9 mouse cellular contexts compared by ENCODE assay signal in the genomic region with DNA sequence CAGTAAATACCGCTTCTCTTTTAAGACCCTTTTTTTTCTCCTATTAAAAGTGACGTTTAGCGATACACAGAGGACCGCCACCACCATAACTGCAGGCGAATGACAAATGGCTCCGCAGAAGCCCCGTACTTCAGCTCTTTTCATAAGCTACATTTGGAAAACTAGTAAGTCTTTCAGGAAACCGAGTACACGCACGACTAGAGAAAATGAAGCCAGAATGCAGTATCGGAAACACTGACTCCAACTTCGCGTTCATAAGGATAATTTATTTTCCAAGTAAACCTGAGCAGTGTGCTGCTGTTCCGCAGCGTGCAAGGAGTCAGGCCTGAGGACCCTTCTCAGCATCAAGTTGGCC.
A peak's percentile ranks its signal among the peaks of the same experiment; 100 is the strongest.
DNase-seq lines count a peak whose midpoint lies in the region; ATAC-seq lines count a peak whose summit lies in the region.
"Had no signal": no experiment of that assay in that cellular context is flagged by ENCODE, and none has a peak within 500 bp of the region (broad histone marks: within the 10 kb centered on the region; RNA-seq: fewer than 3 reads in every experiment).

No protein-coding gene starts in this region.

- peak overlapping the region; percentile 53 for H3K4me3 ChIP-seq in heart, embryonic 16.5 days (ENCODE audit: low read length)
- peak overlapping the region; percentile 42 for H3K4me3 ChIP-seq in hindbrain, embryonic 14.5 days (replicated peaks; ENCODE audit: low read length)
- peak overlapping the region; percentile 43 for H3K4me3 ChIP-seq in midbrain, embryonic 15.5 days

- no peak for ATAC-seq in heart, embryonic 16.5 days (replicated peaks; ENCODE audit: extremely low read depth, insufficient read depth, low FRiP score)
- ATAC-seq in hindbrain, embryonic 14.5 days (ENCODE audit: low FRiP score), result no peak
- no peak; the same call in 1 of the 2 replicates for ATAC-seq in midbrain, embryonic 15.5 days (replicated peaks)
- ATAC-seq in CD4-positive, CD25-positive, alpha-beta regulatory T cell, adult 4 months, result no peak

- peak overlapping the region; percentile 86 for H3K4me2 ChIP-seq in heart, embryonic 16.5 days (ENCODE audit: low read depth, low read length)
- peak overlapping the region; percentile 93 for H3K4me2 ChIP-seq in hindbrain, embryonic 14.5 days (replicated peaks)
- peak overlapping the region; percentile 78 for H3K4me2 ChIP-seq in midbrain, embryonic 15.5 days

- no peak for DNase-seq in heart, adult 9 months (ENCODE audit: low spot score in 2 of 2)
- DNase-seq in embryo, embryonic 10.5 days (ENCODE audit: low spot score), result peak; percentile 33
- no peak for DNase-seq in hindbrain, embryonic 14.5 days (ENCODE audit: low spot score)
- no peak for DNase-seq in urinary bladder, adult 2 months (ENCODE audit: low spot score)
- no peak for DNase-seq in gastrocnemius, postnatal 25 days
- DNase-seq: right cerebral cortex, adult 18-20 months had no signal

- H3K27me3 ChIP-seq in heart, embryonic 16.5 days (ENCODE audit: control insufficient read depth, insufficient read depth, low read length), result no peaks in the 10 kb centered on the region
- peaks cover 27% of the 10 kb centered on the region for H3K27me3 ChIP-seq in hindbrain, embryonic 14.5 days (ENCODE audit: control insufficient read depth, insufficient read depth, low read length)
- H3K27me3 ChIP-seq in midbrain, embryonic 15.5 days (replicated peaks), result peaks cover 28% of the 10 kb centered on the region

- 0 out of 2 replicates have a peak, but pooled peaks cover 2% of the 10 kb centered on the region for H3K9me3 ChIP-seq in heart, embryonic 16.5 days (replicated peaks; ENCODE audit: control insufficient read depth, low read length)
- H3K9me3 ChIP-seq in hindbrain, embryonic 14.5 days (ENCODE audit: control insufficient read depth, low read length), result no peaks in the 10 kb centered on the region
- H3K9me3 ChIP-seq in midbrain, embryonic 15.5 days, result no peaks in the 10 kb centered on the region

- H3K27ac ChIP-seq in heart, embryonic 16.5 days (ENCODE audit: low read length), result no peak overlapping the region
- no peak overlapping the region for H3K27ac ChIP-seq in hindbrain, embryonic 14.5 days
- H3K27ac ChIP-seq in midbrain, embryonic 15.5 days, result no peak overlapping the region

- peak overlapping the region; percentile 16 for H3K9ac ChIP-seq in heart, embryonic 16.5 days (ENCODE audit: low read length)
- peak overlapping the region; percentile 61 for H3K9ac ChIP-seq in hindbrain, embryonic 14.5 days
- peak overlapping the region; percentile 46 for H3K9ac ChIP-seq in midbrain, embryonic 15.5 days

- H3K36me3 ChIP-seq in heart, embryonic 16.5 days (ENCODE audit: control insufficient read depth, insufficient read depth), result no peaks in the 10 kb centered on the region
- H3K36me3 ChIP-seq in hindbrain, embryonic 14.5 days (replicated peaks; ENCODE audit: control insufficient read depth, insufficient read depth), result no peaks in the 10 kb centered on the region
- no peaks in the 10 kb centered on the region for H3K36me3 ChIP-seq in midbrain, embryonic 15.5 days (replicated peaks)

- 26% methylated on average over 15 of the region's 15 CpGs for WGBS in heart, embryonic 16.5 days
- 16% methylated on average over 15 of the region's 15 CpGs for WGBS in hindbrain, embryonic 14.5 days
- 13% methylated on average over 15 of the region's 15 CpGs for WGBS in midbrain, embryonic 15.5 days

- no peaks in the 10 kb centered on the region for H3K4me1 ChIP-seq in heart, embryonic 16.5 days (ENCODE audit: control insufficient read depth, insufficient read depth, low read length)
- H3K4me1 ChIP-seq in hindbrain, embryonic 14.5 days (replicated peaks; ENCODE audit: control insufficient read depth, insufficient read depth, low read length), result peaks cover 7% of the 10 kb centered on the region
- H3K4me1 ChIP-seq in midbrain, embryonic 15.5 days, result peaks cover 20% of the 10 kb centered on the region; the same call in 1 of the 2 replicates
